Mouse (Mus musculus) T-cell, adult 66 days (primary cell): ENCODE measurements around the gene Vgll3. TPM values are rescaled to one million over a fixed set of nuclear protein-coding genes. Genes with fewer than 3 reads are reported as not detected.

Experiments used
- total RNA-seq, 2 experiments: library from RNA; stranded (reverse); gene quantifications; 3 replicates in 1 of 2; 4 replicates in 1 of 2; pipeline ENCODE4 v1.2.4; 2023

Gene Vgll3
- not detected for total RNA-seq

GRCm38 (mm10) chr16:65814918-65815881, at the start of gene Vgll3:
TSS of gene Vgll3 (plus strand) at chr16:65815257.

